Mouse (Mus musculus) lung, adult 2 months (tissue): ENCODE measurements around the gene Ncoa3.

ENCODE experiments used
- CTCF ChIP-seq: fragments of 200-500 bp; IDR thresholded peaks from 2 replicates; pipeline ENCODE4 v1.5.1; 2011; ENCODE audit warnings: mild to moderate bottlenecking, low read length, control low read depth; ENCODE audit not compliant: insufficient read depth
- POLR2A ChIP-seq: fragments of 200-500 bp; IDR thresholded peaks from 2 replicates; pipeline ENCODE4 v1.6.1; 2011; ENCODE audit warnings: low read depth, mild to moderate bottlenecking, control low read depth, low read length, borderline replicate concordance; ENCODE audit errors: extremely low read depth

DNA sequence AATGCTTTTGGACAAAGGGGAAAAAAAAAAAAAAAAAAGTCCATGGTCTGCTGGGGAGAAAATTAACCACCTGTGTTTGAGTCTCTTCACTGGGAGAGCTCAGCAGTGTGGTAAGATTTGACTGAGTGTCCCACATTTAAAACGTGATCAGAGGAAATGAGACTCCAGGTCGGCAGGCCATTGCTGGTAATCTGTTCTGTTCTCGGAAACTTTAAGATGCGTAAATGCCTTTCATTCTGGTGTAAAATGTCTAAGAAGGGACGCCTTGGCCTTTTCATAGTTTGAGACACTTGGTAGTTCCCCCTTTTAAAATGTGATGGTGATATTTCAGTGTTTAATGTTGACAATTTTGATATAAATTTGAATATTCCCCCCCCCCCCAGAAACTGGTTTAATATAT, 7.8 kb downstream of the Ncoa3 start:
- no peak for TF ChIP-seq CTCF
- no peak for TF ChIP-seq POLR2A
